Mouse (Mus musculus) erythroblast, embryonic 14.5 days (primary cell): ENCODE data around the gene Tnfaip8l1.

ENCODE experiments used
- GATA1 ChIP-seq: IDR thresholded peaks from 2 replicates; pipeline ENCODE4 v1.6.1; 2012; ENCODE audit warnings: low read length, inconsistent platforms, mixed read lengths
- TAL1 ChIP-seq: IDR thresholded peaks from 3 replicates; pipeline ENCODE4 v1.6.1; 2012; ENCODE audit warnings: low read length, inconsistent platforms, mixed read lengths

- TF ChIP-seq GATA1 = no peak
- TF ChIP-seq TAL1 = no peak
Measured at GRCm38 (mm10) chr17:56146131-56146530, 16.1 kb upstream of the Tnfaip8l1 start.
